Mouse (Mus musculus) forebrain, postnatal 0 days (tissue): ENCODE measurements at regions not wholly inside any gene's neighbourhood (a gene's known extent, or its start where the extent isn't known, plus 50 kb on each side); places are given as distances from the start of the nearest gene placed in this dataset.

ENCODE experiments used
- ATAC-seq: fragments of 200-750 bp; cut with Nextera tagmentation; 2 replicates; pipeline ENCODE4 v1.8.0; 2017; ENCODE audit warnings: mild to moderate bottlenecking, moderate library complexity
- DNase-seq: peaks from one replicate; pipeline ENCODE4 v3.0.0-alpha.2; 2015
- H3K27ac ChIP-seq: fragments of 300-500 bp; sonication (generic); 2 replicates; pipeline ENCODE4 v1.5.1; 2014; ENCODE audit warnings: low read depth, mild to moderate bottlenecking, antibody characterized with exemption, low read length, moderate library complexity, mixed read lengths
- H3K27me3 ChIP-seq: fragments of 300-500 bp; sonication (generic); 2 replicates; pipeline ENCODE4 v1.6.1; 2014; ENCODE audit warnings: mild to moderate bottlenecking, low read length, mixed read lengths; ENCODE audit not compliant: insufficient read depth
- H3K36me3 ChIP-seq: fragments of 300-500 bp; sonication (generic); 2 replicates; pipeline ENCODE4 v1.6.1; 2014; ENCODE audit warnings: mild to moderate bottlenecking, moderate library complexity; ENCODE audit not compliant: insufficient read depth
- H3K4me1 ChIP-seq: fragments of 300-500 bp; sonication (generic); 2 replicates; pipeline ENCODE4 v1.6.1; 2014; ENCODE audit warnings: antibody characterized with exemption; ENCODE audit not compliant: insufficient read depth
- H3K4me2 ChIP-seq: fragments of 300-500 bp; sonication (generic); 2 replicates; pipeline ENCODE4 v1.6.1; 2014; ENCODE audit warnings: low read depth, mild to moderate bottlenecking, moderate library complexity
- H3K4me3 ChIP-seq: fragments of 300-500 bp; sonication (generic); 2 replicates; pipeline ENCODE4 v1.5.1; 2014; ENCODE audit warnings: low read depth, low read length, mixed read lengths
- H3K9ac ChIP-seq: fragments of 300-500 bp; sonication (generic); 2 replicates; pipeline ENCODE4 v1.6.1; 2014; ENCODE audit warnings: mild to moderate bottlenecking
- H3K9me3 ChIP-seq: fragments of 300-500 bp; sonication (generic); 2 replicates; pipeline ENCODE4 v1.6.1; 2016; ENCODE audit warnings: low read length
- CTCF ChIP-seq: sonication (generic); IDR thresholded peaks from 2 replicates; pipeline ENCODE4 v1.5.1; 2016; ENCODE audit warnings: antibody characterized with exemption, control low read depth, low read depth
- WGBS: fragments of 180-500 bp; shearing (Covaris S2); extraction: QIAGEN DNeasy Blood & Tissue Kit; methylation state at CpG from one replicate; pipeline ENCODE4 v1.1.7; 2014; 5-methylcytosine and 5-hydroxymethylcytosine counted together

DNA sequence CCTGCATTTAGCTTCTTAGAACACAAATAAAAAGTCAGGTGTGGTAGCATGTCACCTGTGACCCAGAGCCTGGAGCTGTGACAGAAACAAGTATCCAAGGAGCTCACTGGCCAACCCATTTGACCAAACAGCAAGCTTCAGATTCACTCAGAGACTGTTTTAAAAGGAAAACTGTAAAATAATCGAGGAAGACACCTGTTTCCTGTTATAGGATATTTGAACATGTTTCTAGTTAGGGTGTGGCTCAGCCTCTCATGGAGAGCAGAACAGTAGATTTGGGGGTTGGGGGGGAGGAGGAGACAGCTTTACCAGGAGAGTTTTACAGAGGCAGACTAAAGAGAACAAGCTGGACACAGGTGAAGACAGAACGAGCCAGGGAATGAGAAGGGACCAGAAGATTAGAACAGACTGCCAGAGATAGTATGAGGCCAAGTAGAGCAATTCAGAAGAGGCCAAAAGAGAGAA, 230.6 kb downstream of the Cd47 start:
- no peak overlapping the region for H3K4me3 ChIP-seq
- no peaks in the 10 kb centered on the region for H3K27me3 ChIP-seq
- H3K36me3 ChIP-seq = no peaks in the 10 kb centered on the region
- no peak for TF ChIP-seq CTCF
- H3K9ac ChIP-seq = no peak overlapping the region
- H3K9me3 ChIP-seq = no peaks in the 10 kb centered on the region
- no peaks in the 10 kb centered on the region for H3K4me1 ChIP-seq
- no peak for DNase-seq
- no peak for ATAC-seq
- H3K4me2 ChIP-seq = no peak overlapping the region
- 69% methylated on average over 2 of the region's 2 CpGs for WGBS
- no peak overlapping the region for H3K27ac ChIP-seq

DNA sequence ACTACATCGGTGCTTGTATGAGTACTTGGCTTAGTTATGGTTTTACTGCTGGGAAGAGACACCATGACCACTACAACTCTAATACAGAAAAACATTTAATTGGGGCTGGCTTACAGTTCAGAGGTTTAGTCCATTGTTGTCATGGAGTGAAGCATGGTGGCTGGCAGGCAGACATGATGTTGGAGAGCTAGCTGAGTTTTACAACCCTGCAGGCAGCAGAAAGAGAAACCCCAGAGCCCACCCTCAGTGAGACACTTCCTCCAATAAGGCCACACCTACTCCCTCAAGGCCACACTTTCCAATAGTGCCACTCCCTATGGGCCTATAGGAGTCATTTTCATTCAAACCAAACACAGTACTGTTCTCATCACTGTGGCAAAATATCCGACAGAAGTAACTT, 232.5 kb downstream of the Cd47 start:
- H3K36me3 ChIP-seq = no peaks in the 10 kb centered on the region
- no peak overlapping the region for H3K4me3 ChIP-seq
- ATAC-seq (no peak), DNase-seq (no peak)
- no peak overlapping the region for H3K27ac ChIP-seq
- no peaks in the 10 kb centered on the region for H3K9me3 ChIP-seq
- no peak for TF ChIP-seq CTCF
- H3K27me3 ChIP-seq = no peaks in the 10 kb centered on the region
- H3K9ac ChIP-seq = no peak overlapping the region
- no peaks in the 10 kb centered on the region for H3K4me1 ChIP-seq
- no peak overlapping the region for H3K4me2 ChIP-seq
- 93% methylated on average over 2 of the region's 2 CpGs for WGBS

DNA sequence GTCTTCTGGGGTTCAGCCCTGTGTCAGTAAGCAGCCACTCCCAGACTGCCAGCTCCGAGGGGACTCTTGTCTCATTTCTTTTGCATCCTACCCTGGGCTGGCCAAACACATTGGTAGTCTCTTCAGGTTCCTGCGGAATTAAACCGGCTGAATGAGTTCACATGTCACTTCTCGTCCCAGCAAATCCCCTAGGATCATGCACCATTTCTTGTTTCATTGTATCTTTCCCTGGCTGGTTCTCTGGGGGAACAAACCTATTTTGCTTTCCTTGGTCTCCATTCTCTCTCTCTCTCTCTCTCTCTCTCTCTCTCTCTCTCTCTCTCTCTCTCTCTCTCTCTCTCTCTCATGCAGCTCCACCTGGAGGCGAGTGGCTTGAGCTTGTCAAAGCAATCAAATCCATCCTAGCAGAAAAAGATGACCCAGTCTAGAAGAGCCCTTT, 236.0 kb downstream of the Cd47 start:
- peak; percentile 25; the same call in 1 of the 2 replicates for TF ChIP-seq CTCF
- Histone ChIP-seq H3K27ac (no peak overlapping the region), H3K9ac (no peak overlapping the region), H3K4me1 (no peaks in the 10 kb centered on the region), H3K4me3 (no peak overlapping the region), H3K9me3 (no peaks in the 10 kb centered on the region), H3K4me2 (no peak overlapping the region), H3K36me3 (no peaks in the 10 kb centered on the region), H3K27me3 (no peaks in the 10 kb centered on the region)
- ATAC-seq (no peak), DNase-seq (no peak)
- WGBS = 34% methylated on average over 5 of the region's 5 CpGs

- no peak for DNase-seq
- Histone ChIP-seq H3K27me3 (no peaks in the 10 kb centered on the region), H3K9ac (no peak overlapping the region), H3K9me3 (no peaks in the 10 kb centered on the region), H3K36me3 (no peaks in the 10 kb centered on the region), H3K27ac (no peak overlapping the region), H3K4me3 (no peak overlapping the region), H3K4me2 (no peak overlapping the region), H3K4me1 (no peaks in the 10 kb centered on the region)
- WGBS = 44% methylated on average over 1 of the region's 1 CpGs
- ATAC-seq = no peak
- TF ChIP-seq CTCF = no peak
These were observed 243.8 kb downstream of the Cd47 start for GRCm38 (mm10) chr16:50044103-50044502.

DNA sequence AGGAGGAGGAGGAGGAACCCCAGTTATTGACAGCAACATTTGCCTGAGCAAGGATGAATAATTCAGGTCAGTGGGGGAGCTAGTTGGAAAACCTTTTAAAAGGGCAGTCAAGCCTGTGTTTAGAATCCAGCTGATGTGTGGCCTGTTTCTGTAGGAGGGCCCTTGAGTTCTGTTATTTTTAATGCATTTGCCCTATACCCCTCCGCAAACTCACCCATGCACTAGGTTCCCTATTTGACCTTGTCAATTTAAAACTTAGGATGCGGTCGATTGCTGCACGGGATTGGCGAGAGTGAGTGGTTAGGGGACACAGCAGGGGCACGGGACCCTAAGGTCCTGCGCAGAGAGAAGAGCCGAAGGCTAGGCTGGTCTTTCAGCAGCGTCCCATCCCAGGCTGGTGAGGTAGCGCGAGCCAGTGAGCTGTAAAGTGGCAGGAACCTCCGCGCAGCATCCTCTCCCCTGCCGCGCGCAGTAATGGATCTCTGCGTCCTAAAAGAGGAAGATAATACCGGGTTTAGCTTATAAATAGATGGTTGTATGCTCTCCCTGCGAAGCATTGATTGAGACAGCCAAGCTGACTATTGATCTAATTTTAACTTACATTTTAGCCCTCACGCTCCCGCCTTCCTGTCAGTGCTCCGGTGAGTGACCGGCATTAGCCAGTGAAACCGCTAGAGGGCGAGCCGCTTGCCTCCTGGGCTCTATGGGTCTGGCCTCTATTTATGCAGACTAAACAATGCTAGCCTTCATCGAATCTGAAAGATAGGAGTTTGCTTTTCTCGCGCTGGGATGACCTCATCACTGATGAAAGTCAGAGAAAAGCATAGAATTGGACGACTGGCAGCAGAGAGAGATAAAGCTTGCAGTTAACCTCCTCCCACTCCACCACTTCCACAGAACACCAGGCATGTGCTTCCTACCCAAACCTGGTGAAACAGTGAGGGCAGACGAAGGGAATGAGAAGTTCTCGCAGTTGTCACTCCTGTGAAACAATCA, 245.5 kb downstream of the Cd47 start:
- DNase-seq = peak; percentile 78
- peak overlapping the region; percentile 77 for H3K4me2 ChIP-seq
- H3K27ac ChIP-seq = no peak overlapping the region
- 6% methylated on average over 32 of the region's 32 CpGs for WGBS
- H3K9me3 ChIP-seq = no peaks in the 10 kb centered on the region
- H3K27me3 ChIP-seq = no peaks in the 10 kb centered on the region
- no peaks in the 10 kb centered on the region for H3K4me1 ChIP-seq
- peak overlapping the region; percentile 42 for H3K4me3 ChIP-seq
- TF ChIP-seq CTCF = peak; percentile 80
- H3K36me3 ChIP-seq = no peaks in the 10 kb centered on the region
- peak; percentile 92 for ATAC-seq
- peak overlapping the region; percentile 57 for H3K9ac ChIP-seq

DNA sequence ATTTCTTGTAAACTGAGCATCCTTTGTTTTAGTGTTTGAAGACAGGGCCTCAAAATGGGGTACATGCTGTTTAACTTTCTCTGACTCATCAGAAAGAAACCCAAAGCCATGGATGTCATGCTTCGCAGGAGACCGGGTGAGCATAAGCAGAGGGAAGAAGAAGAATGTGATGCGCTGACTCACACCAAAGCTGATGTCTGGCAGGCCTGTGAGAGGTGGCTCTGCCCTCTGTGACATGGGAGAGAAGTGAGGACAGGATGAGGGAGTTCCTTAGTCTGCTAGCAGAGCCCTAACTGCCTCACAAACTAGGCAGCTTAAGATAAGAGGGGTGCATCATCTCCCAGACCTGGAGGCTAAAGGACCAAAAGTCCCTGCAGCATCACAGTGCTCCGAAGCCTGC, 263.2 kb downstream of the Cd47 start:
- 87% methylated on average over 4 of the region's 4 CpGs for WGBS
- H3K4me2 ChIP-seq = no peak overlapping the region
- no peak for TF ChIP-seq CTCF
- DNase-seq (no peak), ATAC-seq (no peak)
- H3K9me3 ChIP-seq = no peaks in the 10 kb centered on the region
- H3K36me3 ChIP-seq = no peaks in the 10 kb centered on the region
- H3K27ac ChIP-seq = no peak overlapping the region
- no peaks in the 10 kb centered on the region for H3K27me3 ChIP-seq
- no peak overlapping the region for H3K4me3 ChIP-seq
- H3K4me1 ChIP-seq = no peaks in the 10 kb centered on the region
- H3K9ac ChIP-seq = no peak overlapping the region
